Mouse (Mus musculus) lung, embryonic 15.5 days (tissue): ENCODE results near the gene Fuca2. TPM values are rescaled to one million over a fixed set of nuclear protein-coding genes. Genes with fewer than 3 reads are reported as not detected.
"Not testable (repeated sequence)": the region's sequence is repeated elsewhere in the genome, so short reads cannot be mapped to it uniquely, and the experiment has no call there.

Experiments used
- ATAC-seq: fragments of 200-750 bp; cut with Nextera tagmentation; 2 replicates; pipeline ENCODE4 v1.8.0; 2017; ENCODE audit warnings: moderate number of reproducible peaks, borderline replicate concordance; ENCODE audit not compliant: low FRiP score, low TSS enrichment; ENCODE audit errors: extremely low read depth
- H3K27ac ChIP-seq: fragments of 300-500 bp; sonication (generic); 2 replicates; pipeline ENCODE4 v1.5.1; 2015; ENCODE audit warnings: moderate library complexity, mild to moderate bottlenecking, inconsistent platforms
- H3K27me3 ChIP-seq: fragments of 300-500 bp; sonication (generic); 2 replicates; pipeline ENCODE4 v1.6.1; 2015; ENCODE audit warnings: inconsistent platforms
- H3K36me3 ChIP-seq: fragments of 300-500 bp; sonication (generic); 2 replicates; pipeline ENCODE4 v1.6.1; 2015; ENCODE audit warnings: inconsistent platforms
- H3K4me1 ChIP-seq: fragments of 300-500 bp; sonication (generic); 2 replicates; pipeline ENCODE4 v1.6.1; 2015; ENCODE audit warnings: inconsistent platforms
- H3K4me2 ChIP-seq: fragments of 300-500 bp; sonication (generic); 2 replicates; pipeline ENCODE4 v1.6.1; 2015; ENCODE audit warnings: inconsistent platforms, mild to moderate bottlenecking, moderate library complexity
- H3K4me3 ChIP-seq: fragments of 300-500 bp; sonication (generic); 2 replicates; pipeline ENCODE4 v1.5.1; 2015; ENCODE audit warnings: mild to moderate bottlenecking, inconsistent platforms
- H3K9ac ChIP-seq: fragments of 300-500 bp; sonication (generic); 2 replicates; pipeline ENCODE4 v1.6.1; 2015; ENCODE audit warnings: inconsistent platforms
- H3K9me3 ChIP-seq: fragments of 300-500 bp; sonication (generic); 2 replicates; pipeline ENCODE4 v1.6.1; 2016; ENCODE audit warnings: inconsistent platforms
- WGBS: fragments of 180-500 bp; shearing (Covaris S2); methylation state at CpG from one replicate; pipeline ENCODE4 v1.1.7; 2015; 5-methylcytosine and 5-hydroxymethylcytosine counted together
- polyA plus RNA-seq: library from polyadenylated mRNA; unstranded; fragments of >200 nt; fragmentation: Nextera tagmentation; extraction: Ambion mirVana; gene quantifications from 2 replicates; pipeline ENCODE4 v1.2.1, GENCODE M21; 2015

The Fuca2 gene
- polyA plus RNA-seq: 67.8 and 70.1 TPM in 2 replicates

- H3K4me1 ChIP-seq: peaks cover 6% of the 10 kb centered on the region; the same call in 1 of the 2 replicates
- H3K4me3 ChIP-seq: no peak within 1 kb of the TSS
- no peak for ATAC-seq
- no peak within 1 kb of the TSS for H3K4me2 ChIP-seq
- peak within 1 kb of the TSS; percentile 60 for H3K27ac ChIP-seq
- no peaks in the 10 kb centered on the region for H3K36me3 ChIP-seq
- H3K9ac ChIP-seq: no peak within 1 kb of the TSS
- WGBS: 81% methylated on average over 2 of the region's 2 CpGs
- no peaks in the 10 kb centered on the region for H3K9me3 ChIP-seq
- no peaks in the 10 kb centered on the region for H3K27me3 ChIP-seq
These were observed at the start of gene Fuca2 for GRCm38 (mm10) chr10:13499331-13499730. Gene Fuca2, plus strand, starts transcription at chr10:13499540.

DNA sequence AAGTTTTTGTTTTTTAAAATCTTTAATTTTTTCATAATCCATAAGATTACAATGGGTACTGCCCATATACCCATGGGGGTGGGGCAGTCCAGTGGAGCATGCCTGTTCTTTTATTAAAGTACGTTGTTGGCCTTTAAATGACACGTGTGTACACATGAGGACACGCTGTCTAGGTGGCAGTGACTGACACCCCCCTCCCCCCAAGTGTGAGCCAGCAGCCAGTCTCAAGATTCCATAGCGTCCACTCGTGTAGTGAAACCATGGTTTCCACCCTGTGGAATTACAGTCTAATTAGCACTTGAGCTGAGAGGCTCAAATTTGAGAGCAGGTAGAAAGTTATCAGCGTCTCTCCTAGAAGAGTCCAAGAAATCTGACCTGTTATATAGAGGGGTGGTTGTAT, 47.7 kb upstream of the Fuca2 start:
- no peak for ATAC-seq
- no peaks in the 10 kb centered on the region for H3K27me3 ChIP-seq
- H3K27ac ChIP-seq: no peak overlapping the region
- 51% methylated on average over 6 of the region's 6 CpGs for WGBS
- no peak overlapping the region for H3K4me3 ChIP-seq
- H3K36me3 ChIP-seq: no peaks in the 10 kb centered on the region
- no peak overlapping the region for H3K4me2 ChIP-seq
- peaks cover 8% of the 10 kb centered on the region for H3K4me1 ChIP-seq
- H3K9me3 ChIP-seq: no peaks in the 10 kb centered on the region
- H3K9ac ChIP-seq: no peak overlapping the region

DNA sequence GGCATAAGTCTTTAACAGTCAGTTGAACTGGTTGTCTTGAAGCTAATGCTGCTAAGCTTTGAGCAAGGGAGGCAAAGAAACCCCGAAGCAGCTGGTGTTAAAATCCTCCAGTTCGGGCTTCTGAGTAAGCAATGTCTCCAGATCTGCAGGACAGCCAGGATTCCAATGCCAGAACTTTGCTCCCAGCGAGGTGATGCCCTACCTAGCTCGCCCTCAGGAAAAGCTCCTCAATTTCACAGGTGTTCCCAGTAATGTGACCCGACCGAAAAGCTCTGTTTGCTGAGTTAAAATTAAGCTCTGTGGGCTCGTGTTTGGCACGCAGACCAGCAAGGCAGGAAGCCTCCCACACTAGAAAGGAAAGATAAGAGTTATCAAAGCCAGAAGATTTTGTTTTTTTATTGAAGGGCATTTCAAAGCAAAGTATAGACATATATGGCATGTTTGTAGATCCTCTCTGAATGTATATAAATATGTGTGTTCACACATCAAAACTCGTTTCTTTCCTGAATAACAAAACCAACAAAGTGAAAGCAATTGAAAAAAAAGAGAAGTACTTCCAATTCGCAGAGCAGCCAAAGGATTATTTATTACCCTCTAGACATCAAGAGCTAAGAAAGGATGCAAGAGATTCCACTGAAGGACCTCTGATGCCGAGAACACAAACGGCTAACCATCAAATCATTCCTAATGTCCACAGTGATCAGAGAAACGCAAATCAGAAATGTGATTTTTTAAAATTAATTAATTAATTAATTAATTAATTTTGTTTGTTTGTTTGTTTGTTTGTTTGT, 45.9 kb upstream of the Fuca2 start:
- H3K36me3 ChIP-seq: no peaks in the 10 kb centered on the region
- H3K4me1 ChIP-seq: no peaks in the 10 kb centered on the region; the same call in 1 of the 2 replicates
- ATAC-seq: no peak
- H3K9me3 ChIP-seq: no peaks in the 10 kb centered on the region
- H3K27me3 ChIP-seq: no peaks in the 10 kb centered on the region
- peak overlapping the region; percentile 18; the same call in 1 of the 2 replicates for H3K4me2 ChIP-seq
- H3K9ac ChIP-seq: no peak overlapping the region
- 48% methylated on average over 13 of the region's 13 CpGs for WGBS
- no peak overlapping the region for H3K4me3 ChIP-seq
- H3K27ac ChIP-seq: peak overlapping the region; percentile 41

DNA sequence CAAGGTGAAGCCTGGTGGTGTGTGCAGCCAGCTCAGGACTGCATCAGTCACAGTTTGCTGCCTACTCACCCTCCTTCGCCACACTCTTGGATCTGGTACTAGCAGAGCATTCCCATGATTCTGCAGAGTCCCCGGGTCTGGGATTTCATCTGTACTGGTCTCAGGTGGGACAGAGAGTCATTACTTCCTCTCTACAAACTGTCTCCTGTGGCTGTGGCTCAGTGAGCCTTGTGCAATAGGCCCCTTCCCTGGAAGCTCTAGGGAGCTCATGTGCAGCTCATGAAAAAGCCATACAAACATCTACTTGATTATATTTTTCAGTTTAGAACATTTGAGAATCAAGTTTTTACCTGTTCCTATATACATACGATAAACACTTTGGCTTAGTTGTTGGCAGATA, 35.0 kb upstream of the Fuca2 start:
- not testable (repeated sequence) for H3K9ac ChIP-seq, H3K9me3 ChIP-seq, H3K4me1 ChIP-seq, H3K36me3 ChIP-seq, ATAC-seq, H3K4me2 ChIP-seq, H3K27me3 ChIP-seq, H3K4me3 ChIP-seq, H3K27ac ChIP-seq
- 90% methylated on average over 3 of the region's 3 CpGs for WGBS

GRCm38 (mm10) chr10:13466925-13467324, 32.4 kb upstream of the Fuca2 start:
- WGBS: 61% methylated on average over 5 of the region's 5 CpGs
- Histone ChIP-seq H3K4me3 (no peak overlapping the region), H3K9me3 (no peaks in the 10 kb centered on the region), H3K27me3 (peaks cover 2% of the 10 kb centered on the region; the same call in 1 of the 2 replicates), H3K9ac (no peak overlapping the region), H3K27ac (no peak overlapping the region), H3K36me3 (no peaks in the 10 kb centered on the region), H3K4me1 (no peaks in the 10 kb centered on the region), H3K4me2 (no peak overlapping the region)
- ATAC-seq: no peak

- H3K9ac ChIP-seq, H3K4me1 ChIP-seq, H3K4me2 ChIP-seq, H3K4me3 ChIP-seq, H3K9me3 ChIP-seq, H3K27ac ChIP-seq, H3K36me3 ChIP-seq, ATAC-seq: not testable (repeated sequence)
- H3K27me3 ChIP-seq: peaks cover 13% of the 10 kb centered on the region
- 70% methylated on average over 6 of the region's 6 CpGs for WGBS
These were observed 31.3 kb upstream of the Fuca2 start for GRCm38 (mm10) chr10:13468025-13468529.

DNA sequence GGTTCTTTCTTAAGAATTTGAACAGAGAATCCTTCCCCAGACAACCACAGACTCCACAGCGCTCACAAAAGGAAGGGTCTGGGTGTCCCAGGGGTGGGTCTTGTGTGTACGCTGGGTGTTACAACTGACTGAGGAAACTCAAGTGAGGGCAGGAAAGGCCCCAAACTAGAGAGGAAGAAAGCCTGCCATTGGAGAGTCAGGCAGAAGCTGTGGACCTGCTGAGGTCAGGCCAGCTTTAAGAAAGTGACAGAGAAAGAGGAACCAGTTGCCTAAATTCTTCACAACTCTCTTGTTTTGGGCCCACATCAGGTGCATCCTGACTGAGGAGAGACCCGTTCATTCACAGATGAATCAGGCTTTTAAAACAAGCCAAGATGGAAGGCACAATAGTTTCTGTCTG, 29.1 kb upstream of the Fuca2 start:
- peaks cover 16% of the 10 kb centered on the region; the same call in 1 of the 2 replicates for H3K4me1 ChIP-seq
- H3K9me3 ChIP-seq: no peaks in the 10 kb centered on the region
- no peak overlapping the region for H3K4me3 ChIP-seq
- no peak overlapping the region for H3K4me2 ChIP-seq
- H3K9ac ChIP-seq: no peak overlapping the region
- peaks cover 31% of the 10 kb centered on the region for H3K27me3 ChIP-seq
- H3K36me3 ChIP-seq: no peaks in the 10 kb centered on the region
- no peak overlapping the region for H3K27ac ChIP-seq
- no peak for ATAC-seq
- 92% methylated on average over 3 of the region's 3 CpGs for WGBS

GRCm38 (mm10) chr10:13473287-13473832, 26.0 kb upstream of the Fuca2 start:
- ATAC-seq: no peak
- 13% methylated on average over 17 of the region's 17 CpGs for WGBS

GRCm38 (mm10) chr10:13473833-13474567, 25.3 kb upstream of the Fuca2 start, which contains the start of gene Phactr2:
Gene Phactr2, minus strand, starts transcription at chr10:13474412.
- H3K27ac ChIP-seq: no peak within 1 kb of the TSS
- peak; percentile 75 for ATAC-seq
- under 1% methylated on average over 61 of the region's 71 CpGs for WGBS

More at GRCm38 (mm10) chr10:13473287-13473832, 26.0 kb upstream of the Fuca2 start:
- peaks cover 16% of the 10 kb centered on the region; the same call in 1 of the 2 replicates for H3K4me1 ChIP-seq
- peak overlapping the region; percentile 48 for H3K4me3 ChIP-seq
- H3K9ac ChIP-seq: peak overlapping the region; percentile 51
- H3K9me3 ChIP-seq: no peaks in the 10 kb centered on the region
- H3K4me2 ChIP-seq: peak overlapping the region; percentile 97
- peaks cover 36% of the 10 kb centered on the region for H3K27me3 ChIP-seq
- H3K36me3 ChIP-seq: no peaks in the 10 kb centered on the region
- no peak overlapping the region for H3K27ac ChIP-seq

GRCm38 (mm10) chr10:13474568-13474955, 24.8 kb upstream of the Fuca2 start:
- WGBS: 3% methylated on average over 10 of the region's 10 CpGs
- H3K9ac ChIP-seq: peak overlapping the region; percentile 51
- ATAC-seq: peak; percentile 31; the same call in 1 of the 2 replicates
- H3K4me2 ChIP-seq: peak overlapping the region; percentile 97
- no peaks in the 10 kb centered on the region for H3K9me3 ChIP-seq
- H3K36me3 ChIP-seq: no peaks in the 10 kb centered on the region
- H3K4me1 ChIP-seq: peaks cover 16% of the 10 kb centered on the region; the same call in 1 of the 2 replicates
- peak overlapping the region; percentile 48 for H3K4me3 ChIP-seq
- no peak overlapping the region for H3K27ac ChIP-seq
- H3K27me3 ChIP-seq: peaks cover 36% of the 10 kb centered on the region

More at GRCm38 (mm10) chr10:13473833-13474567, 25.3 kb upstream of the Fuca2 start, which contains the start of gene Phactr2:
- H3K27me3 ChIP-seq: peaks cover 36% of the 10 kb centered on the region
- H3K36me3 ChIP-seq: no peaks in the 10 kb centered on the region
- H3K9ac ChIP-seq: peak within 1 kb of the TSS; percentile 51
- H3K4me3 ChIP-seq: peak within 1 kb of the TSS; percentile 48
- H3K4me2 ChIP-seq: peak within 1 kb of the TSS; percentile 97
- no peaks in the 10 kb centered on the region for H3K9me3 ChIP-seq
- peaks cover 16% of the 10 kb centered on the region; the same call in 1 of the 2 replicates for H3K4me1 ChIP-seq

GRCm38 (mm10) chr10:13475121-13475520, 24.2 kb upstream of the Fuca2 start:
- 30% methylated on average over 7 of the region's 7 CpGs for WGBS
- H3K4me2 ChIP-seq: peak overlapping the region; percentile 97; the same call in 1 of the 2 replicates
- peaks cover 16% of the 10 kb centered on the region; the same call in 1 of the 2 replicates for H3K4me1 ChIP-seq
- no peak for ATAC-seq
- H3K9ac ChIP-seq: no peak overlapping the region
- no peaks in the 10 kb centered on the region for H3K9me3 ChIP-seq
- no peak overlapping the region for H3K27ac ChIP-seq
- H3K36me3 ChIP-seq: no peaks in the 10 kb centered on the region
- no peak overlapping the region for H3K4me3 ChIP-seq
- H3K27me3 ChIP-seq: peaks cover 36% of the 10 kb centered on the region
